Mouse (Mus musculus) CH12.LX (cell line): ENCODE data around the gene Slc4a3. TPM values are rescaled to one million over a fixed set of nuclear protein-coding genes. Genes with fewer than 3 reads are reported as not detected.

Experiments
- DNase-seq: peaks from one replicate; pipeline ENCODE4 v3.0.0-alpha.2; 2013; ENCODE audit errors: extremely low read depth
- H3K27ac ChIP-seq: 2 replicates; pipeline ENCODE4 v1.5.1; 2012; ENCODE audit warnings: low read depth, mild to moderate bottlenecking, control low read depth, moderate library complexity; ENCODE audit not compliant: insufficient read depth
- H3K27me3 ChIP-seq: replicated peaks from 2 replicates; pipeline ENCODE3; 2012; ENCODE audit warnings: inconsistent platforms
- H3K36me3 ChIP-seq, 2 experiments: replicated peaks in 1 of 2; 2 replicates each; pipeline versions ENCODE3 to v1.6.1; 2012; ENCODE audit warnings: inconsistent platforms in 1 of 2, low read length in 1 of 2, mild to moderate bottlenecking in 1 of 2, mixed read lengths in 1 of 2, moderate library complexity in 1 of 2; ENCODE audit not compliant: control insufficient read depth in 1 of 2, insufficient read depth in 1 of 2
- H3K4me1 ChIP-seq, 2 experiments: 2 replicates each; pipeline ENCODE4 v1.6.1; 2012; ENCODE audit warnings: inconsistent platforms in 1 of 2, moderate library complexity in 1 of 2; ENCODE audit not compliant: insufficient read depth in 2 of 2, control insufficient read depth in 1 of 2
- H3K4me2 ChIP-seq: 2 replicates; pipeline ENCODE4 v1.6.1; 2012; ENCODE audit warnings: low read depth, mild to moderate bottlenecking, control low read depth; ENCODE audit not compliant: poor library complexity, insufficient read depth, severe bottlenecking
- H3K4me3 ChIP-seq, 3 experiments: fragments of 150-350 bp in 1 of 3; sonication (generic) in 1 of 3; replicated peaks in 1 of 3; 2 replicates each; pipeline versions ENCODE3 to v1.5.1; 2011 to 2012; ENCODE audit warnings: low read depth in 2 of 3, low read length in 2 of 3, mild to moderate bottlenecking in 2 of 3, moderate library complexity in 2 of 3, control low read depth in 1 of 3, improper control_type of control experiment in 1 of 3, inconsistent platforms in 1 of 3, mixed read lengths in 1 of 3; ENCODE audit not compliant: poor library complexity in 1 of 3
- H3K79me2 ChIP-seq: replicated peaks from 2 replicates; pipeline ENCODE4 v1.6.1; 2012; ENCODE audit warnings: mild to moderate bottlenecking, moderate library complexity; ENCODE audit not compliant: control insufficient read depth, poor library complexity, insufficient read depth, severe bottlenecking; ENCODE audit errors: extremely low read depth
- H3K9ac ChIP-seq: 2 replicates; pipeline ENCODE4 v1.6.1; 2012; ENCODE audit warnings: low read depth, mild to moderate bottlenecking, control low read depth, moderate library complexity; ENCODE audit not compliant: insufficient read depth
- H3K9me3 ChIP-seq: replicated peaks from 2 replicates; pipeline ENCODE3; 2012; ENCODE audit warnings: low read length, inconsistent platforms, mixed read lengths
- CHD1 ChIP-seq: IDR thresholded peaks from 2 replicates; pipeline ENCODE4 v1.6.1; 2012; ENCODE audit warnings: low read depth, low read length, improper control_type of control experiment, inconsistent platforms
- CTCF ChIP-seq, 2 experiments: IDR thresholded peaks in 1 of 2; conservative IDR thresholded peaks in 1 of 2; 2 replicates each; pipeline ENCODE4 v1.5.1; 2011 to 2012; ENCODE audit warnings: low read depth in 2 of 2, low read length in 2 of 2, improper control_type of control experiment in 1 of 2, inconsistent platforms in 1 of 2, mild to moderate bottlenecking in 1 of 2, moderate library complexity in 1 of 2
- E2F4 ChIP-seq: IDR thresholded peaks from 2 replicates; pipeline ENCODE4 v1.6.1; 2011; ENCODE audit warnings: low read depth, low read length, improper control_type of control experiment; ENCODE audit not compliant: insufficient replicate concordance
- EP300 ChIP-seq: IDR thresholded peaks from 2 replicates; pipeline ENCODE4 v1.6.1; 2011; ENCODE audit warnings: low read length, improper control_type of control experiment
- ETS1 ChIP-seq: conservative IDR thresholded peaks from 2 replicates; pipeline ENCODE4 v1.6.1; 2012; ENCODE audit warnings: low read depth, mild to moderate bottlenecking, inconsistent platforms, low read length, improper control_type of control experiment, moderate library complexity
- GABPA ChIP-seq: IDR thresholded peaks from 2 replicates; pipeline ENCODE4 v1.6.1; 2012; ENCODE audit warnings: low read depth, low read length, improper control_type of control experiment, inconsistent platforms; ENCODE audit not compliant: insufficient replicate concordance
- IRF4 ChIP-seq: IDR thresholded peaks from 2 replicates; pipeline ENCODE4 v1.6.1; 2014; ENCODE audit warnings: low read depth, mild to moderate bottlenecking, inconsistent platforms, low read length, improper control_type of control experiment
- JUND ChIP-seq: conservative IDR thresholded peaks from 2 replicates; pipeline ENCODE4 v1.6.1; 2011; ENCODE audit warnings: low read depth, low read length, improper control_type of control experiment
- KAT2A ChIP-seq: IDR thresholded peaks from 2 replicates; pipeline ENCODE4 v1.6.1; 2012; ENCODE audit warnings: low read length, improper control_type of control experiment, inconsistent platforms; ENCODE audit not compliant: insufficient replicate concordance
- MAZ ChIP-seq: IDR thresholded peaks from 2 replicates; pipeline ENCODE4 v1.6.1; 2012; ENCODE audit warnings: low read depth, mild to moderate bottlenecking, inconsistent platforms, low read length, improper control_type of control experiment, moderate library complexity
- MEF2A ChIP-seq: IDR thresholded peaks from 2 replicates; pipeline ENCODE4 v1.6.1; 2014; ENCODE audit warnings: low read depth, mild to moderate bottlenecking, inconsistent platforms, low read length, improper control_type of control experiment, borderline replicate concordance
- NRF1 ChIP-seq: IDR thresholded peaks from 2 replicates; pipeline ENCODE4 v1.6.1; 2014; ENCODE audit warnings: low read depth, mild to moderate bottlenecking, inconsistent platforms, low read length, improper control_type of control experiment, moderate library complexity
- PAX5 ChIP-seq: IDR thresholded peaks from 2 replicates; pipeline ENCODE4 v1.6.1; 2012; ENCODE audit warnings: low read length, inconsistent platforms, mixed read lengths
- POLR2A ChIP-seq: IDR thresholded peaks from 2 replicates; pipeline ENCODE4 v1.6.1; 2011; ENCODE audit warnings: low read depth, mild to moderate bottlenecking, improper control_type of control experiment, low read length
- POLR2AphosphoS2 ChIP-seq: IDR thresholded peaks from 2 replicates; pipeline ENCODE4 v1.6.1; 2011; ENCODE audit warnings: low read depth, low read length, improper control_type of control experiment
- SIN3A ChIP-seq: IDR thresholded peaks from 2 replicates; pipeline ENCODE4 v1.6.1; 2012; ENCODE audit warnings: low read length, improper control_type of control experiment, inconsistent platforms
- TBP ChIP-seq: conservative IDR thresholded peaks from 2 replicates; pipeline ENCODE4 v1.6.1; 2011; ENCODE audit warnings: low read depth, low read length, improper control_type of control experiment
- TCF12 ChIP-seq: IDR thresholded peaks from 2 replicates; pipeline ENCODE4 v1.6.1; 2014; ENCODE audit warnings: low read depth, mild to moderate bottlenecking, inconsistent platforms, low read length, improper control_type of control experiment
- UBTF ChIP-seq: IDR thresholded peaks from 2 replicates; pipeline ENCODE4 v1.6.1; 2012; ENCODE audit warnings: low read depth, mild to moderate bottlenecking, inconsistent platforms, low read length, improper control_type of control experiment, moderate library complexity
- USF1 ChIP-seq: IDR thresholded peaks from 2 replicates; pipeline ENCODE4 v1.6.1; 2014; ENCODE audit warnings: low read depth, mild to moderate bottlenecking, inconsistent platforms, low read length, improper control_type of control experiment
- USF2 ChIP-seq: conservative IDR thresholded peaks from 2 replicates; pipeline ENCODE4 v1.6.1; 2011; ENCODE audit warnings: low read depth, low read length, improper control_type of control experiment
- ZMIZ1 ChIP-seq: IDR thresholded peaks from 2 replicates; pipeline ENCODE4 v1.6.1; 2012; ENCODE audit warnings: low read depth, mild to moderate bottlenecking, inconsistent platforms, low read length, improper control_type of control experiment
- dilution Hi-C: fragments of 300-500 bp; cut with MboI; formaldehyde crosslinking; loops from 2 replicates; pipeline ENCODE4 v1.14.3; 2020; ENCODE audit warnings: low sequenced_read_pairs; ENCODE audit not compliant: extremely low pct_unique_long_range_greater_than_20kb, extremely low pct_ligation_motif_present
- in situ Hi-C: fragments of 300-500 bp; cut with MboI; formaldehyde crosslinking; loops from 3 replicates; pipeline ENCODE4 v1.14.3; 2019; ENCODE audit warnings: low sequenced_read_pairs, low pct_ligation_motif_present, low pct_unique_long_range_greater_than_20kb, mixed read lengths
- polyA plus RNA-seq: library from polyadenylated mRNA; unstranded; fragments of >175 nt; gene quantifications from 2 replicates; pipeline ENCODE4 v1.2.1, GENCODE M21; 2012; ENCODE audit warnings: low read depth; ENCODE audit not compliant: insufficient read length
- total RNA-seq, 2 experiments: library from RNA; depleted of rRNA; stranded (reverse); fragments of 300-350 nt in 1 of 2; fragments of >200 nt in 1 of 2; gene quantifications; 2 replicates each; pipeline ENCODE4 v1.2.3; 2012 to 2014

Slc4a3 gene
- total and polyA plus RNA-seq, 3 experiments, result 0.03 to 0.21 TPM; not detected in 1

GRCm38 (mm10) chr1:75589983-75590382 lies 43.9 kb downstream of the Slc4a3 start:
- H3K4me1 ChIP-seq, result no peaks in the 10 kb centered on the region
- in situ Hi-C loops (loop anchor here (5.0 kb wide), 1 partner anchor 33 kb away; no protein-coding TSS in a partner anchor), dilution Hi-C loops (no loop called here)
- H3K9ac ChIP-seq, result no peak overlapping the region
- no peaks in the 10 kb centered on the region for H3K79me2 ChIP-seq
- no peaks in the 10 kb centered on the region for H3K9me3 ChIP-seq
- H3K36me3 ChIP-seq, result no peaks in the 10 kb centered on the region
- DNase-seq, result no peak
- H3K27me3 ChIP-seq, result peaks cover 10% of the 10 kb centered on the region
- no peak overlapping the region for H3K4me3 ChIP-seq
- no peak overlapping the region for H3K4me2 ChIP-seq
- no peak overlapping the region for H3K27ac ChIP-seq
- TF ChIP-seq MAZ (no peak), USF1 (no peak), NRF1 (no peak), POLR2AphosphoS2 (no peak), CHD1 (no peak), UBTF (no peak), POLR2A (no peak), SIN3A (no peak), PAX5 (no peak), TBP (no peak), GABPA (no peak), ZMIZ1 (no peak), ETS1 (no peak), EP300 (no peak), CTCF (conservative IDR thresholded peaks at IDR 0.05 in 1 of 2, IDR thresholded peaks at IDR 0.05 in 1 of 2; ENCODE audit: low read depth in 2 of 2, low read length in 2 of 2) (no peak), USF2 (no peak), MEF2A (no peak)

- H3K27ac ChIP-seq, result no peak overlapping the region
- H3K4me2 ChIP-seq, result no peak overlapping the region
- peaks cover 2% of the 10 kb centered on the region for H3K27me3 ChIP-seq
- no peaks in the 10 kb centered on the region for H3K4me1 ChIP-seq
- H3K9ac ChIP-seq, result no peak overlapping the region
- no peaks in the 10 kb centered on the region for H3K9me3 ChIP-seq
- no peaks in the 10 kb centered on the region for H3K79me2 ChIP-seq
- in situ Hi-C loops (loop anchor here (5.0 kb wide), 1 partner anchor 37 kb away; no protein-coding TSS in a partner anchor), dilution Hi-C loops (no loop called here)
- no peak for DNase-seq
- H3K36me3 ChIP-seq, result no peaks in the 10 kb centered on the region
- TF ChIP-seq IRF4, result no peak
- TF ChIP-seq USF2, result no peak
- no peak for TF ChIP-seq MEF2A
- no peak for TF ChIP-seq USF1
- no peak for TF ChIP-seq TCF12
- TF ChIP-seq KAT2A, result no peak
- TF ChIP-seq E2F4, result no peak
- TF ChIP-seq JUND, result no peak
- no peak overlapping the region for H3K4me3 ChIP-seq
Measured at GRCm38 (mm10) chr1:75593956-75594355, 47.9 kb downstream of the Slc4a3 start.
